Mouse (Mus musculus) large intestine, adult 2 months (tissue): ENCODE data around the gene Ttll8. TPM values are rescaled to one million over a fixed set of nuclear protein-coding genes. Genes with fewer than 3 reads are reported as not detected.

Source experiments
- DNase-seq: peaks from one replicate; pipeline ENCODE4 v3.0.0-alpha.2; 2012; ENCODE audit warnings: low read depth, low spot score
- WGBS: fragments of 180-500 bp; shearing (Covaris S2); methylation state at CpG from one replicate; pipeline ENCODE4 v1.1.7; 2018; 5-methylcytosine and 5-hydroxymethylcytosine counted together
- polyA plus RNA-seq: library from polyadenylated mRNA; depleted of rRNA; stranded (reverse); fragments of >200 nt; gene quantifications from 2 replicates; pipeline ENCODE4 v1.2.3, GENCODE M21; 2012

Gene Ttll8
- polyA plus RNA-seq, 1 experiment: not detected

DNA sequence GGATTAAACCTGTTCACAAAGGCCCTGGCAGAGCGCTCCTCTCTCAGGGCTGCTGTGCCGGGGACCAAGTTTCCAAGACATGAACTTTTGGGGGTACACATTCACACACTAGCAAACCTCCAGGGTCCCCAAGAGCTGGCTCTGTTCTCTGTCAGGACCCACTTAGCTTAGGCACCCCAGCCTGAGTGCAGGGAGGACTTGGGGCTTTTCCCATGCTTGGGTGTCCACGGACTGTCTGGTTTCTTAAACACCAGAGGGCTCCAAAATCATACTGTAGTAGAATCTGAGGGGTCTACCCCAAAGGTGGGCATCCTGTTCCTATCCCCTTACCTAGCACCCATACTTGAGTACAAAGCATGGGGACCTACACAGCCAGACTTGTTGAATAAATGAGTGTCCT, 64.2 kb downstream of the Ttll8 start:
- no peak for DNase-seq
- 90% methylated on average over 3 of the region's 3 CpGs for WGBS

DNA sequence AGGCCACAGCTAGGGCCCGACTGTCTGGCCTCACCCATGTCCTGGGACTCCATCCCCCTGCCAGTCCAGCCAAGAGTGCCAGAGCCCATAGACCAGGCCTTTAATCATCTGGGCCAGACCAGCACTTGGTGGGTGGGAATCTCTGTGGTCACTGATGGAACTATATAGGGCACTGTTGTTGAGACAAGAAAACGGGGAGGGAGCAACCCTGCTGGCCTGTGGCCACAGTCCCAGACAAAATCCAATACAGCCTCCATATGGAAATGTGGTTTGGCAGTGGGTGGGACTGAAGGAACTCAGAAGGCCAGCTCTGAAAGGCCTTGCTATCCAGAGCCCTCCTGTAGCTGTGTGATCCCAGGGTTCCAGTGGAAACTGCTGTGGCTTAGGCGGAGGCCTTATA, 65.2 kb downstream of the Ttll8 start:
- DNase-seq: no peak
- 88% methylated on average over 3 of the region's 3 CpGs for WGBS

DNA sequence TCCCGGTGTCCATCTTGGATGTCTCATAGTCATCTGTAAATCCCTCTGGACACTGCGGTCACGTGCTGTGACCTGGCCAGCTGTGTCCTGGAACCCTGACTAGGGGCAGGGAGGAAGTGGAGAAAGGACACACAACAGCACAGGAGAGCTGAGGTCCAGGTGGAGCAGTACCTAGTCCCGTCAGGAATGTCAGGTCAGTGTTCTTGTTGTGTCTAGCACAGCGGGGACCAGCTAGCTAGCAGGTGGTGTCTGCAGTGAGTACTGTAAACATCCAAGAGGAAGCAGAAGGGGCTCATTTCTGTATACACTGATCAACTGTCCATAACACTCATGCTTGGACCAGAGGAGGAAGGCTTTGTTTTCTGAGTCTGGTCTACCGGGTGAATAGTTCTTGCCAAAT, 68.8 kb downstream of the Ttll8 start:
- WGBS: 71% methylated on average over 6 of the region's 6 CpGs
- DNase-seq: no peak

DNA sequence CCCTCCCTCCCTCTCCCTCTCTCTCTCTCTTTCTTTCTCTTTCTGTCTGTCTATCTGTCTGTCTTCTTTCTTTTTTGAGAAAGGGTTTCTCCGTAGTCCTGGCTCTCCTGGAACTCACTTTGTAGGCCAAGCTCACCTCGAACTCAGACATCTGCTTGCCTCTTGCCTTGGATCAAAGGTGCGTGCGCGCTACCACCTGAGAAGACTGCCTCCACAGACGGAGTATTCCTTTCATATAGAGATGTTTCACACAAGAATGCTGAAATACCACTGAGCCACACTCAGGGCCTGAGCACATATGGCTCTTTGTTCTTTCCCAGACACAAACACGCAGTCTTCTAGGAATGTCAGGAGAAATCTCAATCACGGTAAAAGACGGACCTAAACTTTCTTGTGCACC, 70.9 kb downstream of the Ttll8 start:
- 87% methylated on average over 9 of the region's 9 CpGs for WGBS
- no peak for DNase-seq

DNA sequence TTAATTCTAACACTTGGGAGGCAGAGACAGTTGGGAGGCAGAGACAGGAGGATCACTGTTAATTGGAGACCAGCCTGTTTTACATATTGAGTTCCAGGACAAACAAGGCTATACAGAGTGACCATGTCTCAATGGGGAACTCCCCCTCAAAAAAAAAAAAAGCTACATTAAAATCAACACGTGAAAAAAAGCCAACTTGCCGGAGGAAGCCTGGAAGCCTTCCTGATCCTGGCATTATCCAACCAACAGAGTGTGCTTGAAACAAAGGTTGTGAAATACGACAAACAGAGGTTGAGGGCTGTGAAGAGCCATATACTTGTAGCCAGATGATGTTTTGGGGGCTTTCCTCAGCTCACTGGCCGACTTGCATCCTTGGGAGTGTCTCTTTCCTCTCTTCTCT, 71.4 kb downstream of the Ttll8 start:
- no peak for DNase-seq
- 47% methylated on average over 4 of the region's 4 CpGs for WGBS

DNA sequence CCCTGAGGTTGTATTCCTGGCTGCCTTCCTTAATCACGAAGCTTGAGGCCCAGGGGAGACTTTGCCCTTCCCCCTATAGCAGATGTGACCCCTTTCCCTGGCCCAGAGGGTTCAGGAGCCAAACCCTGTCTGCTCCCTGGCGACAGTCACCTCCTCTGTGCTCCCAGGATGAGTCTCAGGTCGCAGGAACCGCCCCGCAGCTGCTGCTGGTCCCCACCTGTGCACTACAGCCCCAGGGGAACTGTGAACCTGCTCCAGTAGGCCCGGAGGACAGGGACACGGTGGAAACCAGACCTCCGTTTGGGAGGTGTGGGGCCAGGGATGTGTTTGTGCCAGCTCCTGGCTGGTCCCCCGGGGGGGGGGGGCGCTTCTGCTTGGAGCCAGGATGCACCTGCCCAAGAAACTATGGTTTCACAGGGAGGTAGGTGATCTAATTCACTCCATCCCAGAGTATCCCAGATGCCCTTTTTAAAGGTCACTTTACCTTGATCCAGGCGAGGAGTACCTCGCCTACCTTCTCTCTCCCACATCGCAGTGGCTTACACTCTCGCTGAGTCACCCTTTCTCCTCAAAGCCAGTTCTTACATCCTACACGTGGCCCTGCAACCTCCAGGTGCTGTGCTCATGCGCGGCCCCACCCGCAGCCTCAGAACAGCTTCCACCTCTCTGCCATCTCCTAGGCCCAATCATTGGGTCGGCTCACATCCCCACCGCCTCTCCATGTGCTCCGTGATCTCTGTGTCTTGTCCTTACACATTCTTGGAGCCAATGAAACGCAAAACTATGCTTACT, 72.8 kb downstream of the Ttll8 start:
- 64% methylated on average over 22 of the region's 22 CpGs for WGBS
- DNase-seq: no peak

DNA sequence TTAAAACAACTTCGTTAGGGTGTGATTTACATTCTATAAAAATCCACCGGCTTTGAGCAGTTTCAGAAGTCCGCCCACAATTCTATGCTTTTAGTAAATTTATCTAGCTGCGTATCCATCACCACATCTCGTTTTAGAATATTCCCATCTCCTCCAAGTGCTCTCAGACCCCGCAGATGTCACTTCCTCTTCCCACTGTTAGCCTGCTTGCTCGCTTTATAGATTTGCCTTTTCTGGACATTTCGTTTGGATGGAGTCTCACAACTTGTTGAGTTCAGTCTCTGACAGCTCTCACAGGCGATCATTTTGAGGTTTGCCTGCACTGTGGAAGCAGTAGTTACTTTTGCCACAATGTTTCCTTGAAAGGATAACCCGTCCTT, 77.2 kb downstream of the Ttll8 start:
- 81% methylated on average over 10 of the region's 10 CpGs for WGBS
- DNase-seq: no peak

DNA sequence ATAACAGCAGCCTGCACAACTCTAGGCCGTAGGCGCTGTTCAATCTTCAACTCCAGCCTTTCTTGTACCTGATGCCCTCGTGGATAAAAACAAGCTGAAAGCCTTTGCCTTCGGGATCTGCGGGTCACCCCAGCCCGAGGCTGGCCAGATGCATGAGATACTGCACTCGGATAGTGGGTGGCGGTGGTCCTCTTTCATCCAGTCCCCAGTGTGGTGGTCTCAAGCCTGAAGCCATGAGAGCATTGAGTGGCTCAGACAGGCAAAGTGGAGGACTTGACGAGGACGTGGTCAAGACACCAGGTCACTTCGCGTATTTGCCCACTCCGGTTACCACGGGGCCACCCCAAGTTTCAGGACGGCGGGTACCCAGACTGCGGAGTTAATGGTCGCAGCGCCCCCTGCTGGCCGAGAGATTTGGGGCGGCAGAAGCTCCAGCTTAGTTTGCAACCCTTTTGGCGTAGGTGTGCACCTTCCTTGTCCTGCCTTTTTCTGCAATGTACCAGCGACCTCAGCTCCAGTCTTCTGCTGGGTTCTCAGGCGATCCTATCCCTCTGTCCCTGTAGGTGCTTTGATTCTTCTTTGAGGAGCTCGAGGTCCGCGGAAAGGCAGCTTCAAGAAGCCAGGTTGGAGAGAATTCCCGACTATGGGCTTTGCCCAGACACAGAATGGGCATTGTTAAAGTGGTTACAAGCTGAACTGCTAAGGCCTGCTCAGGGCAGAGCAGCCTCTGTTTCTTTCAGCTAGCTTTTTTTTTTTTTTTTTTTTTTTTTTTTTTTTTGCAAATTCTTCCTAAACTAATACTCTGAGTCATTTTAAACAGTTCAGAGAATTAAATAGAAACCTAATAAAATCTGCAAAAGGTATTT, 77.8 kb downstream of the Ttll8 start:
- WGBS: 14% methylated on average over 28 of the region's 28 CpGs
- DNase-seq: no peak

DNA sequence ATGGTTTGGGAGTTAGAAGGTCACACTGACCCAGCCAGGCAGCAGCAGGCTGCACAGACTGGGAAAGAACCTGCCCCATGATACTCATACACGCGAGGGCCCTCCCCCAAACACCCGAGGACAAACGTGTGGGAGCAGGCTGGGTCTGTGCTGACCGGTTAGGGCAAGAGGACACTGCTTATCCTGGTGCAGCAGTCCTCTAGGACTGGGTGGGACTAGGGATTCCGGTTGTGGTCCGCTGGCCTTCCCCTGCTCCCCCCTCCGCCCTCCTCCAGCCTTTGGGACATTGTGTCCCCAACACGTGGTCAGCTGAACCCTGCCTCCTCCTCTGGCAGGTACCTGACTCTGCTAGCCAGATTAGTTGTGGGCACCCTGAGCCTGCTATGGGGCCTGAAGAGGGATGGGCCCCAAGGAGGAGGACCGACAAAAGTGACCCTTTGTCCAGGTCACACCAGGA, 78.6 kb downstream of the Ttll8 start:
- WGBS: 55% methylated on average over 10 of the region's 10 CpGs
- no peak for DNase-seq

DNA sequence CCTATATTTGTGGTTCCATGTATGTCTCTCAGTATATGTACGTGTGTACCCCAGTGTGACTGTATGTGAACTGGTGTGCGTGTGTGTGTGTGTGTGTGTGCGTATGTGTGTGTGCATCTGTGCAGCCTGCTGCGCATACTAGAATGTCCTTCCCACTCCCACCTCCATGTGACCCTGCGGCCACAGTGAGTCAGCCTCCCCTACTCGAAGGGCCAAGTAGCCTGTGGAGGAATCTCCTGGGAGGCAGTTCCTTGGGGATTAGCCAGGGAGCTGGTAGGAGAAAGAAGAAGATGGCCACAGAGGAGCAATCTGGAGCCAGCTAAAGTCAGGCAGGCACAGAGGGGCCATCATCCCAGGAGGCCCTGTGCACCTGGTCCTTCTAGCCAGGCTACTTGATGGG, 79.7 kb downstream of the Ttll8 start:
- 88% methylated on average over 6 of the region's 6 CpGs for WGBS

DNA sequence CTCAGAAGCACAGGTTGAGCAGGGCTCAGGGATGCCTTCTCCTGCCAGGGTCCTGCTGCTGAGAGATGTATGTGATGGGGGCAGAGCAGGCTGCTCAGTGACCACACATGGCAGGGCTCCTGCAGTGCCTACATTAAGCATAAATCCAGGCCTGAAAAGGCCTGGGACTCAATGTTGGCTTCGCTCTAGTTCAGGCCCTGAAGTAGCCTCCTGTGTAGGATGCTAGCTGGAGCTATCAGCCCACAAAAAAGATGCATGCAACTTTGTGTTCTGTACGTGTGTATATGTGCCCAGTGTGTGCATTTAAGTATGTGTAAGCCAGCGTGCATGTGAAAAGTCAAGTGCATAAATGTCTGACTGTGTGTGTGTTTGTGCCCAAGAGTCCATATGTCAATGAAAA, 80.2 kb downstream of the Ttll8 start:
- no peak for DNase-seq
- 91% methylated on average over 3 of the region's 3 CpGs for WGBS

More for the DNA sequence above, 79.7 kb downstream of the Ttll8 start:
- no peak for DNase-seq

DNA sequence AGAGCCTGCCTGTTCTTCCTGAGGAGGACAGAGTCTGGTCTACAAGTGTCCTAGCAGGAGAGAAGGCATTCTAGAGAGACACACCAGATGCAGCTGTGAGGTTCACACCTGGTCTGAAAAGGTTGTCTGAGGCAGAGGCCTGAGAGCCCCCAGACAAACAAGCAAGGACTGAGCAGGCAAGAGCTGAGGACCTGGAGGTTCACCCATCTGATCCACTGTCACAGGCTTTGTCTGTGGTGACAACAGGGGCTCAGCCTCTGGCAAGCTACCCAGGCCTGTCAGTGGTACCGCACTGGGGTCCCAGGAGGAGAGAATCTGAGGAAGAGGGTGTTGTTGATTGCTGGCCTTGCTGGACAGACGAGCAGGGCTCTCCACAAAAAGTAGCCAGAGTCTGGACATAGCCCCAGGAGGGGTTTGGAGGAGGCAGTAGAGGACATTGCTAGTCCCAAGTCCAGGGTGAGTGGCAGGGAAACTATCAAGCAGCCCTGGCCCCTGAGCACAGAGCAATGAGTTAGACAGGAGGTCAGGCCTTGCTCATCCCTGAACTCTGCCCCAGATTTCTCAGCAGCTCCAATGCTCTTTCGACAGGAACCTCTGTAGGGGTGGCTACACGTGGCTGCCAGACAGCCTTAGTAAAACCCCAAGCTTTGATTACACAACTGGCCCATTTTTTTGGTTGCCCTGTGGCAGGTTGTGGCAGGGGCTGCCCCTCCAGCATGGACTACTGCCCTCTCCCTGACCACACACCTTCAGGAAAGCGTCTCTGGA, 83.6 kb downstream of the Ttll8 start:
- 76% methylated on average over 5 of the region's 5 CpGs for WGBS
- no peak for DNase-seq

DNA sequence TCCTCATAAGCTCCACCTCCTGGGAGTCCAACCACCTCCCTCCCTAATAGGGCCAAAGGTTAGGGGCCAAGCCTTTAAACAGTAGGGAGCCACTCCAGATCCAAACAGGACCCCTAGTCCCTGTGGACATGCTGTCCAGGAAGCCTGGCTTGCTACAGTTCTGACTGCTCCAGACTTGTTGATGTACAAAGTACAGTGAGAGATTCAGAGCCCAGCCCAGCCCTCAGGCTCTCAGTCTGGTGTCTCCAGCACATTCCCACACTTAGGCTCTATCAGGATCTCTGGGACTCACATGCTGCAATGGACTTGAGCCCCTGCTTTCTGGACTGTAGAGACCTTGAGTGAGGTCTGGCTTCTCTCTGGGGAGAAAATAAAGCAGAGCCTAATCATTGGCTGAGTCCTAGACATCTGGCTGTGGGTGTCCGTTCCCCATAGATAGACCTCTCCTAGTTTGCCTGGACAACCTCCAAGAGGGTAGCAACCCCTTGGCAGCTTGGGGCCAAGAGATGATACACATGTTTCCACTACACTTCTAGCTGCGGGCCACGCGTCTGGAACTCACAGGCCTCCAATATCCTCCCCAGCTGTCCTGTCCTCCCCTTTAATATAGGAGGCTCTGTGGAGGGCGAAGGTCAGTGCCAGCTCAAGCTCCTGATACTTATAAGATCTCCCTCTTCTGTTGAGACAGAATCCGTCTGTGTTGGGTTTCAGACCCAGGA, 86.0 kb downstream of the Ttll8 start:
- no peak for DNase-seq
- WGBS: 79% methylated on average over 6 of the region's 6 CpGs

DNA sequence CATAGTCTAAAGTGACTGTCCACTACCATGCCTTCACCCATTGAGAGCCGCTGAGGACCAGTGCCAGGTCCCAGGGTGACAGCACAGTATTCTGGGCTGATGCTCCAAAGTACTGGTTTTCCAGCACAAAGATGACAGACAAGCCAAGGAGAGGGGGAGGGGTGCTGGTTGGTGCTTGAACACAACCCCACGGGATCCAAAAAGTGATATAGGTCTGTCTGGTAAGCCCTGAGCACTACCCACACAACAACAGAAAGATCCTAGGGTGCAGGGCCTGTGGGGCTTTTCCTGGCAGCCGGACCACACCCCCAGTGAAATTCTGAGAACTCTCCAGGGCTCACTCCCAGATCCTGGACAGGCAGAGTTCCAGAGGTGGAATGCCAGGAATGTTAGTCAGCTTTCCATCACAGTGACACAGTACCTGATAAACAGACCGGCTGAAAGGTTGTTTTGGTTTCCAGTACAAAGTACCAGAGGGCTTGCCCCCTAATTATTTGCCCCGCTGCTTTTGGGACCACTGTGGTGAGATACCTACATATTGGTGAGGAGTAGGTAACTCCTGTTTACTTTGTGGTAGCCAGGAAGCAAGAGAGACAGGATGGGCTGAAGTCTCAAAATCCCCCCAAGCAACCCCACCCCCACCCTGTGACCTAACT, 86.7 kb downstream of the Ttll8 start:
- no peak for DNase-seq
- 23% methylated on average over 5 of the region's 5 CpGs for WGBS

DNA sequence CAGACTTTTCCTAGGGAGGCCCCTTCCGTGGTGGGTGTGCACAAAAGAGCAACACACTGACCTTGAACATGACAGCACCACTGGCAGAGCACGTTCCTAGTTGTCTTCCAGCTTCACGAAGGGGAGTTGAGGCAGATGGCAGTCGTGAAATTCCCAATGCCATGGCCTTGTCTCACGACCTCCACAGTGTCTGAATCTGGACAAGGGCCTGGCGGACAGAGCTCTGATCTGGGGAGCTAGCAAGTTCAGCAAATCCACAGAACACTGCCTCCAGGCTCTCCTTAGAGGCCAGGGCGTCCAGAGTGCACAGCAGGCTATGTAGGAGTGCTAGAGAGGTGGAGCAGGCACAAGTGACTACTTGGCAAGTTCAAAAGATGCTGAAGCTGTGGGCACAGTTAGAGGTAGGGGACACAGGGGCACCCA, 87.3 kb downstream of the Ttll8 start:
- DNase-seq: no peak
- 36% methylated on average over 7 of the region's 7 CpGs for WGBS

DNA sequence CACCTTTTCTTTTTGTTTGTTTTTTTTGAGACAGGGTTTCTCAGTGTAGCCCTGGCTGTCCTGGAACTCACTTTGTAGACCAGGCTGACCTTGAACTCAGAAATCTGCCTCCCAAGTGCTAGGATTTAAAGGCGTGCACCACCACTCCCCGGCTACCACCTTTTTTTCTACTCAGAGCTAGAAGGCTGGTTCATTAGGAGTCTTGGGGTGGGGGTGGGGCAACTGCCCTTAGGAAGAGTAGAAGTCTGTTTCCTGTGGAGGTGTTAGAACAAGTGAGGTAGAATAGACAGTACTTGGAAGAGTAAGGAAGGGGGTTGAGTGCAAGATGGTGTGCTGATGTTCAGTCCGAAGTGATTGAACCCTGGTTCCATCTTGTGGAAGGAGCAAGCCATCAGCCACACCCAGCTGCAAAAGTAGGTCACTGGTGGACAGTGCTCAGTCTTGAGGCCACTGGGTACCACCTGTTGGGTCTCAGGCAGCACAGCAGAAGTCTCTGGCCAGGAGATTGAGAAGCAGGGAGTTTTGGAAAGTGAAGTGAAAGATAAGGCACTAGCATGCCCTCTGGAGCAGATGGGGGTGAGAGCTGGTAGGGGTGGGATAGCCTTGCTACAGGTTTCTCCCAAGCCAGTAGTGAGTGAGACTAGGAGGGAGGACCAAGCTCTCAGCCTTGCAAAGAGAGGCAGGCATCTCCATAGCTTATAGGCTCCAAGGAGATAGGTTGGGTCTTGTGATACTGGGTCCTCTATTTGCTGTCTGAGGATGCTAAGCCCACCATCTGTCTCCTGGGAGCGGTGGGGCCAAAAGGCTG, 88.1 kb downstream of the Ttll8 start:
- DNase-seq: no peak
- WGBS: 48% methylated on average over 4 of the region's 4 CpGs

DNA sequence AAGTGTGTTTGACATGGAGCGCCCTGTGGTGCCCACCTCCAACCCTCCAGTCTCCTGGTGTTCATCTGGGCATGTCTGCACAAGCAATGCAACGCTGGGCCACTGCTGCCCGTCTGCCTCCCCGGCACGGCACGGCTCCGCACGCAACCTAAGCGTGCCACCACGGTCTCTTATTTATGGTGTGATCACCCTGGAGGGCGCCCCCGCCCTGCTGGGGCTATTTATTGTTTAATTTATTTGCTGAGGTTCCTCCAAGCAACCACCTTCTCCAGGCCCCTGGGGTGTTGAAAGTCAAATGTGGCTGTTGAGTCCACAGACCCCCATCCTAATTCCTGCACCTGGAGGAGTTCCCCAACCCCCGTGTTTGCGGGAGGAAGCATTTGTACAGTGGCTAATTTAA, 89.2 kb downstream of the Ttll8 start:
- DNase-seq: no peak
- whole genome bisulfite sequencing: 53% methylated on average over 14 of the region's 14 CpGs

DNA sequence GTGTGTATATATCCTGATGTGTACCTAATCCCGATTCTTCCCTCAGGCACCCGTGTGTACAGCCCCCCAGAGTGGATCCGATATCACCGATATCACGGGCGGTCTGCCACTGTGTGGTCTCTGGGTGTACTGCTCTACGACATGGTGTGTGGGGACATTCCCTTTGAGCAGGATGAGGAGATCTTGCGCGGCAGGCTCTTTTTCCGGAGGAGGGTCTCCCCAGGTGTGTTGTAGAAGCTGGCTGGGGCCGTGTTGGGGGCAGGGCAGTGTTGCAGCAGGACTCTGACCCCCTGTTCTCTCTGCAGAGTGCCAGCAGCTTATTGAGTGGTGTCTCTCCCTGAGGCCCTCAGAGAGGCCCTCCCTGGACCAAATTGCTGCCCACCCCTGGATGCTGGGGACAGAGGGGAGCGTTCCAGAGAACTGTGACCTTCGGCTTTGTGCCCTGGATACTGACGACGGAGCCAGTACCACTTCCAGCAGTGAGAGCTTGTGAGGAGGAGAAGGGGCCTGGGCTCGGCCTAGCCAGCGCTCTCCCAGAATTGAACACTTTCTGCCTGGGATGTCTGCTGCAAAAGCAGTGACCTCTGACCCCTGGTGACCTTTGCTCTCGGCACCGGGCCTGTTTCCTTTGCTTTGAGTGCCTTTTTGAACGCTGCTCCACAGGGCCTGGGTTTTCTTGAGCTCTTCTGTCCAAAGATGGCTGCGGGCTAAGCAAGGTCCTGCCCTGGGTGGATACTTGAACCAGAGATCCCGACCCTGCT, 89.8 kb downstream of the Ttll8 start:
- 20% methylated on average over 22 of the region's 22 CpGs for WGBS
- DNase-seq: no peak
